Mouse (Mus musculus) mature B cell (primary cell): ENCODE measurements around the gene Bfar.
"Not testable (repeated sequence)": the region's sequence is repeated elsewhere in the genome, so short reads cannot be mapped to it uniquely, and the experiment has no call there.

Experiments
- in situ Hi-C: fragments of 300-500 bp; cut with MboI; formaldehyde crosslinking; loops from 2 replicates; pipeline ENCODE4 v1.14.3; 2019

Gene Bfar

DNA sequence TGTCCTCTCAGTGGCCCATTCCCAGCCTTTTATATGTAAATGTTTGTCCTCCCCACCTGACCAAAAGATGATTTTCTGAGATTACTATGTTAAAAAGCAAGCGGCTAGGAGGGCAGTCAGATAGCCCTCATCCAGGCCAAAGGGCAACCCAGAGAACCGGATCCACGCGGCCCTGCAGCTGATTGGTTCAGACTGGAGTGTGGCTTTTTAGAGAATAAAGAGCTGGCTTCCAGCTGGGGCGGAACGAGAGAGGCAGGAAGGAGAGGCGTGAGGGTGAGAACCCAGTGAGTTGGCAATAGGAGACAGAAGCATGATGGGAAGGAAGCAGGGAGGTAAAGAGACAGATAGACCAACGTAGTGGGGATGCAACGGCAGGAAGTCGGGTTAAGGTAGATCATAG is 51.3 kb downstream of the Bfar start:
- in situ Hi-C loops, result no loop called here

GRCm38 (mm10) chr16:13727811-13728335 is 56.2 kb downstream of the Bfar start:
- in situ Hi-C loops, result no loop called here

- in situ Hi-C loops, result no loop called here
Observed at GRCm38 (mm10) chr16:13729428-13729827, 57.8 kb downstream of the Bfar start.

DNA sequence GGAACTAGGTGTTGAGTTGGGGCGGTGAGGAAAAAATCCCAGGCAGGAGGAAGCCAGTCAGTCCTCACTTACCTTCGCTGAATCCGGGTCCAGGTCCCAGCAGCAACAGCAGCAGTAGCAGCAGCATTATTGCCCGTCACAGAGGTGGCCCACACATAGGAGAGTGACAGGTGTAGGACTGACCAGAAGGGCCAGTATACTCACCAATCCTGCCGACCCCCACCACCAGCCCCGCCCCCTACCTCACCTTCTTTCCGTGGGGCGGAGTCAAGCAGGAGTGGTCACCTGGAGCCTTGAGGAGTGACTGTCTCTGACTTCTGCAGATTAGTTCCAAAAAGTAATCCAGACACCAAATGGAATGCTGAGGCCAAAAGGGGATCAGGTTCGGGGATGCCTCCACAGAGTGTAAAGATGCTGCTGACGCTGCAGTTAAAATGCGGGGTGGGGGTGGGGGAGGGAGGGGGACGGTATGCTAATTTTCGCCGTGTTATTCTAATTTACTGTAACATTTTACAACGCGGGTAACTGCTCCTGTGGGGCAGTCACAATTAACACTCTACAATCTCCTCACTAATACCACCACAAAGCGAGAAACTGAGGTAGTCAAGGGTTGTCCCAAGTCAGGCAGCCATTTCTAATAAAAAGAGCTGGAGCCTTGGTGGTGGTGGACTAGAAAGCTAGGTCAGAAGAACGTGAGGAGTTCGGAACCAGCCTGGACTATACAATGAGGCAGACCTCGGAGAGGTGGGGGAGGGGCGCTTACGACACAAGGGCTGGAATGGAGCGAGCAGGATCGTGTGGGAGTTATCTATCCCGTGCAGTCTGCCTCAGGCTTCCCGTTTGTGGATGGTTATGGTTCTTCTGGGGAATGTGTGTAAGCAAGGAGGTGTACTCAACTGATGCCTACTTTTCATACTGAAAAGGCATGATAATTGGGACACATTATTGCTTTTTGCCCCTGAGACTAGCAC is 58.9 kb downstream of the Bfar start, which contains the start of gene Pla2g10:
Gene Pla2g10 (minus strand): TSS at position 699 of the 971 bp plus-strand sequence.
- in situ Hi-C loops, result no loop called here

DNA sequence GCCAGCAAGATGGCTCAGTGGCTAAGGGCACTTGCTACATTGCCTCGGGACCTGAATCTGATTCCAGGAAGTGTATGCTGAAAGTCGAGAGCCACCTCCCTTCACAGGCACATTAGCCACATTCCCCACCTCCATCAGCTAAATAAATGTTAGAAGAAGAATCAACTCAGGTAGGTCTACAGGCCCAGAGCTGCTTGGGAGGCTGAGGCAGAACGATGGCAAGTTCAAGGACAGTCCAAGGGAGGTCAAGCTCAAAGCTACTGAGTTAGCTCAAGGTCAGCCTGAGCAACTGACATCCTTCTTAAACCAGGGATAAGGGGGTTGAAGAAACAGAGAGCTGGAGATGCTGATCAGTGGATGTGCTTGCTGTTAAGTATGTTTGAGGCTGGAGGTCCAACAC is 61.1 kb downstream of the Bfar start:
- in situ Hi-C loops, result no loop called here

DNA sequence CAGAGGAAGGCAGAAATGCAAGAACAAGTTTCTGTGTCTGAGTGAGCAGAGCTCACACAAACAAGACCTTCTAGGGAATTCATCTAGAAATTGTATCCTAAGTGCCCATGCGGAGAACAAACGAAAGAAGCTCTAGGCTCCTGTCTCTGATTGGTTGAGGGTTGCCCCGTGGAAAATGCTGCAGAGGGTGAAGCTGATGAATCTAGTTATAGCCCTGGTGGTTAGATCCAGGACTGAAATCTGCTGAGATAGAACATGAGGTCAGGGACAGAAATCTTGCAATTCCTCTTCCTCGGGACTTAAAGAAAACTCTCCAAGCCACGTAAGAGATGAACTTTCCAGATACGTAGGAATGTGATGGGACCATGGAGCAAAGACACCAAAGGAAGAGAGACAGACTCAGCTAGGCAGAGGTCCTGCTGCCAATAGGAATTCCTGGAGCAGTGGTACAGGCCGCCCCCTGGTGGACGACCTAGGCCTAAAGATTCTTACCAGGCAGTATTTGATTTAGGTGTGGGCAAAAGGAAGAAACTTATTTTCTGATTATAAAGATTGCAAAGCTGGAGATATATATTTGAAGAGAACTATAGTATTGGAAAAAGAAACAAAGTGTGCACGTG is 62.0 kb downstream of the Bfar start:
- in situ Hi-C loops, result no loop called here

DNA sequence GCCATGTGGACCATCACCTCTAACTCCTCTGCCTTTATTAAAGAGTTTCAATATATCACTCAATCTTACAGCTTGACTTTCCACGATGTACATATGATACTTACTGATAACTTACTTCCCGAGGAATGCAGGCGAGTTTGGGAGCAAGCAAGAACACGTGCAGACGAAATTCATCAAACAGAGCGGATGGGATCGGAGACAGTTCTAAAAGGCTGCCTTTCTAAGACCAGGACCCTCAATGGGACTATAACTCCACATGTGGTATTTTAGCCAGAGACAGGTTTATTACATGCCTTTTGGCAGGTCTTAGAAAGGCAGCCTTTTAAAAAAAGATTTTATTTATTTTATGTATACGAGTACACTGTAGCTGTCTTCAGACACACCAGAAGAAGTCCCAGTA is 64.3 kb downstream of the Bfar start:
- in situ Hi-C loops, result no loop called here

GRCm38 (mm10) chr16:13739044-13739443 is 67.4 kb downstream of the Bfar start:
- in situ Hi-C loops, result not testable (repeated sequence)

GRCm38 (mm10) chr16:13740844-13741243 is 69.2 kb downstream of the Bfar start:
- in situ Hi-C loops, result no loop called here

DNA sequence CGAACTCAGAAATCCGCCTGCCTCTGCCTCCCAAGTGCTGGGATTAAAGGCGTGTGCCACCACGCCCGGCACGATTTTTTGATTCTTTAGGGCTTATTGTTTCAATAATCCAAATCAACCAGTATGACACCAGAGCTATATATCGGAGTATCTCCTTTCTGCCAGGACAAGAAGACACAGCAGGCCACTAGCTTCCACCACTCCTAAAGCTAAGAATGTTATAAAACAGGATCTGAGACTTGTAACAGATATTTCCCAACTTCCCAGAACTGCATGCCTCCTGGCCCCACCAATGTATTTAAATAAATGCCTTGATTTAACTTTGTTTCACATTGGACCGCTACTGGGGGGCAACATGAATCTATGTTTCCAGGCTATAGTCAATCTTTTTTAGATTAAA is 76.0 kb downstream of the Bfar start:
- in situ Hi-C loops, result no loop called here

DNA sequence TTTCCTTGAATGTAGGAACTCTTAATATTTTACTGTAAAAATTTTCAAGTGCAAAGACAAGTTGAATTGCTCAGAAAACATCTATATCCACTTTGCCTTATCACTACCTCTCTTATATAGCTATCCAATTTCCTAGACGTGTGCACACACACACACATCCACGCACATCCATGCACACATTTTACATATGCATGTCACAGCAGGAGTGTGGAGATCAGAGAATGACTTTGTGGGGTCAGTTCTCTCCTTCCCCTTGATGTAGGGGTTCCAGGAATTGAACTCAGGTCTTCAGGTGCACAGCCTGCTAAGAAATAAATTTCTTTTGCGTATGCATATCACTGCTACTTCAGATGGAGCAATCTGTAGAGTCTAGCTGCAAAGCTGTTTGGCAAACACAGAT is 76.5 kb downstream of the Bfar start:
- in situ Hi-C loops, result no loop called here

DNA sequence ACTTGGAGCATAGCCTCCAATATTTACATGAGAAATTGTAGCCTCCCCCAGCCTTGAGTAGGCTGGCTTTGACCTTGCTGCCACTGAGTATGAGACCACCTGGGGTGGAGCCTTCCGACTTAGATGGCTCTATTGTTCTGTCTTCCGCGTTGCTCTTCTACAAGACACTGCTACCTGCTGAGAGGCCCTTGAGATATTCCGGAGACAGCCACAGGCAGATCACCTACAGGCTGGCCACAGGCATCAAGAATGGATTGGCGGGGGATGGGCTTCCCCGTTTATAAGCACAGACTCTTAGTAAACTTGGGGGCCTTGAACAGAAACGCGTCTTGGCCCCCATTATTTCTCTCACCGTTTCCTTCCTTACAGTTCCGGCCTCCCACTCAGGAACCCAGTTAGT is 77.2 kb downstream of the Bfar start:
- in situ Hi-C loops, result not testable (repeated sequence)

DNA sequence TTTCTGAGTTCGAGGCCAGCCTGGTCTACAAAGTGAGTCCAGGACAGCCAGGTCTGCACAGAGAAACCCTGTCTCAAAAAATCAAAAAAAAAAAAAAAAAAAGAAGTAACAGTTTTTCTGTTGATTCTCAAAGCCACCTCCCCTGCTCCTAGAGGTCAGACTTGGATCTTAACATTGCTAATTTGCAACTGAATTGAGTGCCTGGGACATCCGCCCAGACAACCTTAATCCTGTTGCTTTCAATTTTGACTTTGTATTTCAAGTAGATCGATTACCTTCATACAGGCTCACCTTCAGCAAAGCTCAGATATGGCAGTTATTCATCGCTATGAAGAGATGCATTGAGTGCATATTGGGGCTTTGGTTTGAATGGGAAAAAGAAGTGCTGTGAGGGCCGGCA is 77.6 kb downstream of the Bfar start:
- in situ Hi-C loops, result no loop called here

DNA sequence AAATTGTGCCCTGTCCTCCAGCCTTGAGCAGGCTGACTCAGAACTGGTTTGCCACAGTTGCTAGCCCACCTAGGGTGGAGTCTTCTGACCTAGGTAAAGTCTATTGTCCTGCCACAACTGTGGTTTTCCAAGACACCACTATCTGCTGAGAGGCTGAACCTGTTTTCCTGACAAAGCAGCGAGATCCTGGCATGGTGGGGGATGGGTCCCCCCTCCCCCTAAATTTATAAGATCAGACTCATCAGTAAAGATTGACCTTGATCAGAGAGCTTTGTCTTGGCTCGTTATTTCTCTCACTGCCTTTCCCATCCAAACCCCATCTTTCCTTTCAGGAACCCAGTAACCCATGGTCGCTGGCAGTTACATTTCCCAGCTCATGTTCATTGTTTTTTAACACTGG is 78.3 kb downstream of the Bfar start:
- in situ Hi-C loops, result no loop called here

DNA sequence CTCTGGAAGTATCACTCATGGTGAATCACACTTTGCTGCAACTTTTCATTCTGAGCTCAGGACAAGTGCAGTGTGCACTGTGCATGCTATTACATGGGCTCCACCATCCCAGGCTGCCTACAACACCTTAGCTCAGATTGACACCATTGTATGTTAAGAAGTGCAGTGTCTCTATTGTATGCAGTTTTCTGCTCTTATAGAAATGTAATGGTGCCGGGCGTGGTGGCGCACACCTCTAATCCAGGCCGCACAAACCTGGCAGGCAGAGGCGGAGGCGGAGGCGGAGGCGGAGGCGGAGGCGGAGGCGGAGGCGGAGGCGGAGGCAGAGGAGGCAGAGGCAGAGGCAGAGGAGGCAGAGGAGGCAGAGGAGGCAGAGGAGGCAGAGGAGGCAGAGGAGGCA is 79.0 kb downstream of the Bfar start:
- in situ Hi-C loops, result no loop called here
